In the genomic region with DNA sequence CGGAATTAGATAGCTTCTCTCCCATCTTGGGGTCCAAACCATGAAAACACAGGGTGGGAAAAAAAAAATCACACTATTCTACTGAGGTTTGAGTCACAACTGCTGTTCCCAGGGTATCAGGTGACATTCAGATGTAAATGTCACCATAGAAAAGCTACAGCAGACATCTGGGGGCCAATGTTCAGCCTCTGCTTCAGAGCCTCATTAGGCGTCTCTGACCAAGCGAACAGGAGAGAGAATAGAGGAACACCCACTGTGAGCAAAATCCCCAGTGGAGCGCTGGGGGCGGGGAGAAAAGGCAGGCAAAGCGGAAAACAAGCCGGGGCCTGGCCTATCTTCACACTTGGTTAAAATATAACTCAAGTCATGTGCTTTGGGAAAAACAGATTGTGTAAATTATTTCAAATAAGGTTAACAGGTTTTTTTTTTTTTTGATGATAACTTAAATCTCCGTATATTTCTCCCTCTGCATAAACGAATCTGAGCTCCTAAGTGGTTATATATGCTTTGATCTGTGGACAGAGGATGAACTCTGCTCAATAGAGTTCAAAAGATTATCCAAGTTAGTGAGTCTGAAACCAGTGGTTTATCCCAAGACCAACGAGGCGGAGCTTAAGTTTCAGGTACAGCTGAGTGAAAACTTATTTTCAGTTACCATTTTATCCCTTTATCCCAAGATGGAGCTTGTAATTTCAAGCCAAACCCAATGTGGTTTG, we compare ENCODE assay signal across 8 mouse cellular contexts.
A peak's percentile ranks its signal among the peaks of the same experiment; 100 is the strongest.
DNase-seq lines count a peak whose midpoint lies in the region; ATAC-seq lines count a peak whose summit lies in the region.

No protein-coding gene starts in this region.

- intact Hi-C loops in gastrocnemius, postnatal 14 days (cut with DNase I; ENCODE audit: low total_unique reads), result no loop called here

- peaks cover 15% of the 10 kb centered on the region for H3K4me1 ChIP-seq in embryonic facial prominence, embryonic 15.5 days
- peaks cover 28% of the 10 kb centered on the region for H3K4me1 ChIP-seq in kidney, embryonic 16.5 days (ENCODE audit: insufficient read depth, low read length)
- peaks cover 28% of the 10 kb centered on the region for H3K4me1 ChIP-seq in neural tube, embryonic 11.5 days (ENCODE audit: control insufficient read depth, insufficient read depth, low read length)

- WGBS in embryonic facial prominence, embryonic 15.5 days, result 17% methylated on average over 11 of the region's 11 CpGs
- 22% methylated on average over 11 of the region's 11 CpGs for WGBS in kidney, embryonic 16.5 days
- WGBS in neural tube, embryonic 11.5 days, result 12% methylated on average over 11 of the region's 11 CpGs

- no peak overlapping the region for H3K4me2 ChIP-seq in embryonic facial prominence, embryonic 15.5 days (replicated peaks)
- H3K4me2 ChIP-seq in kidney, embryonic 16.5 days (replicated peaks; ENCODE audit: low read depth, low read length), result peak overlapping the region; percentile 30
- H3K4me2 ChIP-seq in neural tube, embryonic 11.5 days (ENCODE audit: low read depth), result peak overlapping the region; percentile 12

- no peak overlapping the region for H3K9ac ChIP-seq in embryonic facial prominence, embryonic 15.5 days
- H3K9ac ChIP-seq in kidney, embryonic 16.5 days (replicated peaks; ENCODE audit: low read length), result 0 out of 2 replicates have a peak overlapping the region, but pooled peaks have one; percentile 10
- H3K9ac ChIP-seq in neural tube, embryonic 11.5 days (ENCODE audit: low read length), result no peak overlapping the region

- H3K4me3 ChIP-seq in embryonic facial prominence, embryonic 15.5 days (replicated peaks), result no peak overlapping the region
- no peak overlapping the region for H3K4me3 ChIP-seq in kidney, embryonic 16.5 days (ENCODE audit: low read length)
- no peak overlapping the region for H3K4me3 ChIP-seq in neural tube, embryonic 11.5 days (ENCODE audit: low read depth, low read length)

- no peaks in the 10 kb centered on the region for H3K9me3 ChIP-seq in embryonic facial prominence, embryonic 15.5 days (replicated peaks)
- H3K9me3 ChIP-seq in kidney, embryonic 16.5 days (ENCODE audit: low read length), result no peaks in the 10 kb centered on the region
- no peaks in the 10 kb centered on the region for H3K9me3 ChIP-seq in neural tube, embryonic 11.5 days (ENCODE audit: control insufficient read depth, low read length)

- peak; percentile 8 for DNase-seq in gastrocnemius, postnatal 14 days
- no peak for DNase-seq in gastrocnemius, postnatal 25 days
- peak; percentile 68 for DNase-seq in neural tube, embryonic 11.5 days (ENCODE audit: low spot score)
- DNase-seq in ovary, adult 18-20 months (ENCODE audit: low spot score), result no peak
- DNase-seq in adrenal gland, adult 8-10 months, result no peak
- DNase-seq in adrenal gland, postnatal 25 days, result no peak

- ATAC-seq in embryonic facial prominence, embryonic 15.5 days (ENCODE audit: insufficient number of reproducible peaks, low FRiP score, low TSS enrichment, low read depth), result no peak
- peak; percentile 74 for ATAC-seq in kidney, embryonic 16.5 days (ENCODE audit: low FRiP score, low TSS enrichment)
- peak; percentile 72 for ATAC-seq in neural tube, embryonic 11.5 days (ENCODE audit: insufficient read depth, low FRiP score, low TSS enrichment)

- H3K27ac ChIP-seq in embryonic facial prominence, embryonic 15.5 days (replicated peaks), result peak overlapping the region; percentile 3; the same call in 1 of the 2 replicates
- peak overlapping the region; percentile 85 for H3K27ac ChIP-seq in kidney, embryonic 16.5 days (ENCODE audit: low read length)
- peak overlapping the region; percentile 69 for H3K27ac ChIP-seq in neural tube, embryonic 11.5 days (ENCODE audit: low read depth, low read length)

- H3K27me3 ChIP-seq in embryonic facial prominence, embryonic 15.5 days, result no peaks in the 10 kb centered on the region
- no peaks in the 10 kb centered on the region for H3K27me3 ChIP-seq in kidney, embryonic 16.5 days (ENCODE audit: insufficient read depth, low read length)
- no peaks in the 10 kb centered on the region for H3K27me3 ChIP-seq in neural tube, embryonic 11.5 days (ENCODE audit: control insufficient read depth, insufficient read depth, low read length)

- no peaks in the 10 kb centered on the region for H3K36me3 ChIP-seq in embryonic facial prominence, embryonic 15.5 days
- H3K36me3 ChIP-seq in kidney, embryonic 16.5 days (ENCODE audit: insufficient read depth, low read length), result no peaks in the 10 kb centered on the region
- H3K36me3 ChIP-seq in neural tube, embryonic 11.5 days (ENCODE audit: control insufficient read depth, insufficient read depth, low read length), result no peaks in the 10 kb centered on the region

Comparison
In these comparisons a context has a peak if more than half of its experiments do, and no peak if none do; other contexts are left out.
1. DNase-seq: peak in gastrocnemius, postnatal 14 days (single experiment) and neural tube, embryonic 11.5 days (single experiment); none in gastrocnemius, postnatal 25 days (single experiment), ovary, adult 18-20 months (single experiment), adrenal gland, adult 8-10 months (single experiment) and adrenal gland, postnatal 25 days (single experiment).
2. H3K27ac ChIP-seq: peak in every context shown above with its lines; median percentile 85 in kidney, embryonic 16.5 days; 69 in neural tube, embryonic 11.5 days; 3 in embryonic facial prominence, embryonic 15.5 days.